17 mouse cellular contexts compared by ENCODE assay signal in the genomic region with DNA sequence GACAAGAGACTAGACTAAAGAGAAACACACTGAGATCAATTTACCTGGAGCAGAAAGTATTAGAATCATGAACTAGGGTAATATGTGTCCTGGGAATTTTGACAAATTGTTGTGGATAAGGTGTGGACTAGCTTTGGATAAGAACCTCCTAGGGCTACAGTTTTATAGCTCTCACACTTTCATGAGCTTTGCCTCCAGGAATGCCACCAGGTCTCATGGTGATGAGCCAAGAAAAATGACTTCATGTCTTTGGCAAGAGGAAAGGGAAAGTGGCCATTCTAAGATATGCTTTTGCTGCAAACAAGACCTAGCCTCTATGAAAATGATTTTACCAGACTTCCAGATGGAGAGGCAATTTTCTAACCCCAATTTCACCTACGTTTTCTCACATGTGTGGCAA.
DNase-seq lines count a peak whose midpoint lies in the region; ATAC-seq and TF ChIP-seq lines count a peak whose summit lies in the region.
"Had no signal": no experiment of that assay in that cellular context is flagged by ENCODE, and none has a peak within 500 bp of the region (broad histone marks: within the 10 kb centered on the region; RNA-seq: fewer than 3 reads in every experiment).

No protein-coding gene starts in this region.

- no peaks in the 10 kb centered on the region for H3K36me3 ChIP-seq in heart, embryonic 11.5 days (ENCODE audit: control insufficient read depth, insufficient read depth, low read length)
- H3K36me3 ChIP-seq in lung, postnatal 0 days (ENCODE audit: insufficient read depth, low read length): no peaks in the 10 kb centered on the region

- H3K9me3 ChIP-seq in heart, embryonic 11.5 days (replicated peaks; ENCODE audit: control insufficient read depth, low read length): no peaks in the 10 kb centered on the region
- no peaks in the 10 kb centered on the region for H3K9me3 ChIP-seq in lung, postnatal 0 days (ENCODE audit: low read length)

- H3K9ac ChIP-seq in heart, embryonic 11.5 days (ENCODE audit: low read depth, low read length): no peak overlapping the region
- no peak overlapping the region for H3K9ac ChIP-seq in lung, postnatal 0 days (replicated peaks; ENCODE audit: low read depth)
- H3K9ac ChIP-seq: forebrain, postnatal 0 days; hindbrain, embryonic 14.5 days had no signal

- H3K4me3 ChIP-seq in heart, embryonic 11.5 days (ENCODE audit: low read depth, low read length): no peak overlapping the region
- no peak overlapping the region for H3K4me3 ChIP-seq in lung, postnatal 0 days (ENCODE audit: low read depth, low read length)
- H3K4me3 ChIP-seq in embryonic fibroblast, embryonic 13.5 days (ENCODE audit: insufficient read depth, low read length): no peak overlapping the region
- H3K4me3 ChIP-seq: heart, adult 2 months; left cerebral cortex, adult 2 months had no signal

- H3K27me3 ChIP-seq in heart, embryonic 11.5 days (ENCODE audit: control insufficient read depth, insufficient read depth, low read length): no peaks in the 10 kb centered on the region
- H3K27me3 ChIP-seq in lung, postnatal 0 days (replicated peaks; ENCODE audit: insufficient read depth, low read length): no peaks in the 10 kb centered on the region
- H3K27me3 ChIP-seq: CH12.LX had no signal

- no peak for TF ChIP-seq CTCF in lung, postnatal 0 days (IDR thresholded peaks at IDR 0.05)
- TF ChIP-seq CTCF in embryonic fibroblast, embryonic 13.5 days (IDR thresholded peaks at IDR 0.05; ENCODE audit: borderline replicate concordance, insufficient read depth, low read length): no peak

- peak; percentile 45 to 51 for DNase-seq in heart, adult 18-20 months
- peak; percentile 5 for DNase-seq in lung, postnatal 36 days
- DNase-seq in lung, postnatal 0 days (ENCODE audit: low spot score): no peak
- peak; percentile 56 for DNase-seq in skeletal muscle tissue, adult 2 months (ENCODE audit: low read depth, low spot score)
- no peak for DNase-seq in thymus, postnatal 36 days
- DNase-seq: cerebellum, adult 8-10 months; forebrain, postnatal 0 days; kidney, postnatal 10 days; thymus, postnatal 25 days had no signal

- no peak for TF ChIP-seq EP300 in lung, postnatal 0 days (IDR thresholded peaks at IDR 0.05)

- H3K27ac ChIP-seq in heart, embryonic 11.5 days (ENCODE audit: low read depth, low read length): no peak overlapping the region
- no peak overlapping the region for H3K27ac ChIP-seq in lung, postnatal 0 days (ENCODE audit: low read length)
- H3K27ac ChIP-seq in embryonic fibroblast, embryonic 13.5 days (ENCODE audit: insufficient read depth, low read length): peak overlapping the region; percentile 73
- H3K27ac ChIP-seq: heart, adult 2 months; hindbrain, embryonic 14.5 days; left cerebral cortex, adult 2 months had no signal

- WGBS in heart, embryonic 11.5 days (ENCODE audit: insufficient replicate concordance): 51% methylated on average over 1 of the region's 1 CpGs
- 22% methylated on average over 1 of the region's 1 CpGs for WGBS in lung, postnatal 0 days

- no peak for TF ChIP-seq POLR2A in embryonic fibroblast, embryonic 13.5 days (IDR thresholded peaks at IDR 0.05; ENCODE audit: low read depth, low read length)

- H3K4me2 ChIP-seq in heart, embryonic 11.5 days: no peak overlapping the region
- no peak overlapping the region for H3K4me2 ChIP-seq in lung, postnatal 0 days (replicated peaks; ENCODE audit: low read depth, low read length)
- H3K4me2 ChIP-seq: hindbrain, embryonic 14.5 days; midbrain, embryonic 11.5 days had no signal

- no peak for ATAC-seq in heart, embryonic 11.5 days (replicated peaks; ENCODE audit: insufficient number of reproducible peaks, low FRiP score, low TSS enrichment)
- no peak for ATAC-seq in lung, postnatal 0 days
- ATAC-seq: forebrain, postnatal 0 days; intestine, embryonic 16.5 days had no signal

- H3K4me1 ChIP-seq in heart, embryonic 11.5 days (ENCODE audit: control insufficient read depth, insufficient read depth, low read length): no peaks in the 10 kb centered on the region
- no peaks in the 10 kb centered on the region for H3K4me1 ChIP-seq in lung, postnatal 0 days (ENCODE audit: insufficient read depth, low read depth, low read length)
- H3K4me1 ChIP-seq in embryonic fibroblast, embryonic 13.5 days (ENCODE audit: control insufficient read depth, insufficient read depth, low read length): no peaks in the 10 kb centered on the region

Comparison
In these comparisons a context has a peak if more than half of its experiments do, and no peak if none do; other contexts are left out.
1. DNase-seq: peak in heart, adult 18-20 months (2 of 2), lung, postnatal 36 days (single experiment) and skeletal muscle tissue, adult 2 months (single experiment); none in lung, postnatal 0 days (single experiment) and thymus, postnatal 36 days (0 of 2).